Mouse (Mus musculus) megakaryocyte, embryonic 14.5 days (primary cell): ENCODE results near the gene Foxo4. TPM values are rescaled to one million over a fixed set of nuclear protein-coding genes. Genes with fewer than 3 reads are reported as not detected.

Source experiments
- H3K27me3 ChIP-seq: replicated peaks from 2 replicates; pipeline ENCODE3; 2012; ENCODE audit warnings: inconsistent platforms
- H3K36me3 ChIP-seq: replicated peaks from 2 replicates; pipeline ENCODE3; 2012; ENCODE audit warnings: low read length, inconsistent platforms, mixed read lengths
- H3K4me1 ChIP-seq: 2 replicates; pipeline ENCODE4 v1.6.1; 2012; ENCODE audit warnings: inconsistent platforms
- H3K4me3 ChIP-seq: replicated peaks from 2 replicates; pipeline ENCODE3; 2012; ENCODE audit warnings: moderate library complexity, mild to moderate bottlenecking, inconsistent platforms
- H3K9me3 ChIP-seq: 2 replicates; pipeline ENCODE4 v1.6.1; 2012; ENCODE audit warnings: inconsistent platforms
- FLI1 ChIP-seq: IDR thresholded peaks from 2 replicates; pipeline ENCODE4 v1.6.1; 2012; ENCODE audit warnings: low read length, inconsistent platforms, mixed read lengths
- GATA1 ChIP-seq: IDR thresholded peaks from 3 replicates; pipeline ENCODE4 v1.6.1; 2012; ENCODE audit warnings: mixed read lengths, low read length, inconsistent platforms, borderline replicate concordance
- polyA plus RNA-seq: library from polyadenylated mRNA; stranded (reverse); fragments of >175 nt; gene quantifications from 2 replicates; pipeline ENCODE4 v1.2.3, GENCODE M21; 2012; ENCODE audit warnings: low replicate concordance; ENCODE audit not compliant: insufficient read depth

Foxo4 gene
- polyA plus RNA-seq, 1 experiment: 4.0 TPM

DNA sequence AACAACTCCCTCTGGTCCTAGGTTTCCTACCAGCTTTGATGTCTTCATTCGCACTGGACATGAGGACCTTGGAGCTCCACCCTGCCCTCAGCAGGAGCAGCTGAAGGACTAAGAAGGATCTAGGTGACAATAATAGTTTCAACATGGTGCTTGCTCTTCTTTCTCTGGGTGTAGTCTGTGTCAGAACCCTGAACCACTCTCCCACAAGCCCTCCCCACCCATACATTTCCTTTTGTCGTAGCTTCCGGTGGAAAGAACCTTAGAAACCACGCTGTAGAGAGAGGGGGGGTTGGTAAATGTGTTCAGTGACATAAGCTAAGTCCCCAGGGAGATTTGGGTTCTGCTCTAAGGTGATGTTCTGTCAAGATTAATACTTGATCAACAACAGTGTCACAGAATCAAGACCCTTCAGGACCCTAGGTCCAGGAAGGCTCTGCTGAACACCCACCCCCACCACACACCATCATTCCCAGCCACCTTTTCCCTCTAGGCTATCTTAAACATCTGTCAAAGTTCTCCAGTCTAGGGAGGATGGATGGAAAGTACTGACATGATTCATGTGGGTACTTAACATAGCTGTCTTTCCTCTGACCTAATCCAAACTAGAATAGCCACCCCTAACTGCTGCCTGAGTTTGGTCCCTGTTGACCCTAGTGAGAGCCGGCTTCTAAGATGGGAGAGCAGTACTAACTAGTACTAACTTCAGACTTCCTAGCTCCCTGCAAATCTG is 13.9 kb downstream of the Foxo4 start, which contains the start of gene Il2rg:
Il2rg (minus strand) TSS at position 231 of the 730 bp plus-strand sequence.
- Histone ChIP-seq H3K4me3 (peak within 1 kb of the TSS; percentile 88), H3K27me3 (peaks cover 36% of the 10 kb centered on the region)

DNA sequence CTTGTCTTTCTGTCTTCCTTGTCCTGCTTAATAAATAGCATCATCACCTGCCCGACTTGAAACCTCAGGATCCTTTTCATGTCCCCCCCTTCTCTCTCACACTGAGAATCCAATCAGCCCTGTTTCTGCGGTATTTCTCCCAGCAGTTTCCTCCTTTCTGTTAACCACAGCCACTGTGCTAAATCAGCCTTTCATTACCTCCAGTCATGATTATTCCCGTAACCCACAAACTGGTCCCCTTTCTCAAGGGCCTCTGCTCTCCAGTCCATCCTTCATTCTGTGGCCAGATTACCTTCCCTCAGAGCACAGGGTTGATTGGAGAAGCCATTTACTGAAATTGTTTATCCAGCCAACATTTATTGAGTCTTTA is 14.4 kb downstream of the Foxo4 start, which contains the start of gene Gm20489:
Gm20489 (minus strand) TSS at position 269 of the 370 bp plus-strand sequence.
- no peak for TF ChIP-seq FLI1
- TF ChIP-seq GATA1: no peak
- Histone ChIP-seq H3K4me1 (peaks cover 40% of the 10 kb centered on the region), H3K9me3 (no peaks in the 10 kb centered on the region), H3K36me3 (peaks cover 18% of the 10 kb centered on the region), H3K4me3 (peak within 1 kb of the TSS; percentile 88), H3K27me3 (peaks cover 35% of the 10 kb centered on the region)

More for the DNA sequence above, 13.9 kb downstream of the Foxo4 start, which contains the start of gene Il2rg:
- peaks cover 22% of the 10 kb centered on the region for H3K36me3 ChIP-seq
- H3K4me1 ChIP-seq: peaks cover 40% of the 10 kb centered on the region
- no peaks in the 10 kb centered on the region for H3K9me3 ChIP-seq
- TF ChIP-seq GATA1 (no peak), FLI1 (no peak)

DNA sequence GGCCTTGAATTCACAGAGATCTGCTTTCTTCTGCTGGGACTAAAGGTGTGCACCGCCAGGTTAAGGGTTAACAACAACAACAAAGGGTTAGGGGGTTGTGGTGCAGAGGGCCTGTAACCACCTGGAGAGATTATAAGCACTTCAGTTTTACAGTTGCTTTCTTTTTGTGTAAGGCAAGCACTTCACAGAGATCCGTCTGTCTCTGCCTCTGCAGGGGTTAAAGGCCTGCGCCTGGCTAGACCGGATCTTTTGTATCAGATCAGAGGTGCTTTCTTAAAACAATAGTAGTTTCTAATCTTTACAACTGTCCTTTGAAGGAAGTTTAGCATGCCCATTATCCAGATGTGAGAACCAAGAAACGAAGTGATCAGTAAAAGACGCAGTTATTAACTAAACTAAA is 19.1 kb downstream of the Foxo4 start:
- TF ChIP-seq FLI1: no peak
- TF ChIP-seq GATA1: no peak
- Histone ChIP-seq H3K4me3 (peak overlapping the region; percentile 89), H3K4me1 (peaks cover 16% of the 10 kb centered on the region), H3K9me3 (no peaks in the 10 kb centered on the region), H3K27me3 (peaks cover 25% of the 10 kb centered on the region), H3K36me3 (peaks cover 33% of the 10 kb centered on the region)

DNA sequence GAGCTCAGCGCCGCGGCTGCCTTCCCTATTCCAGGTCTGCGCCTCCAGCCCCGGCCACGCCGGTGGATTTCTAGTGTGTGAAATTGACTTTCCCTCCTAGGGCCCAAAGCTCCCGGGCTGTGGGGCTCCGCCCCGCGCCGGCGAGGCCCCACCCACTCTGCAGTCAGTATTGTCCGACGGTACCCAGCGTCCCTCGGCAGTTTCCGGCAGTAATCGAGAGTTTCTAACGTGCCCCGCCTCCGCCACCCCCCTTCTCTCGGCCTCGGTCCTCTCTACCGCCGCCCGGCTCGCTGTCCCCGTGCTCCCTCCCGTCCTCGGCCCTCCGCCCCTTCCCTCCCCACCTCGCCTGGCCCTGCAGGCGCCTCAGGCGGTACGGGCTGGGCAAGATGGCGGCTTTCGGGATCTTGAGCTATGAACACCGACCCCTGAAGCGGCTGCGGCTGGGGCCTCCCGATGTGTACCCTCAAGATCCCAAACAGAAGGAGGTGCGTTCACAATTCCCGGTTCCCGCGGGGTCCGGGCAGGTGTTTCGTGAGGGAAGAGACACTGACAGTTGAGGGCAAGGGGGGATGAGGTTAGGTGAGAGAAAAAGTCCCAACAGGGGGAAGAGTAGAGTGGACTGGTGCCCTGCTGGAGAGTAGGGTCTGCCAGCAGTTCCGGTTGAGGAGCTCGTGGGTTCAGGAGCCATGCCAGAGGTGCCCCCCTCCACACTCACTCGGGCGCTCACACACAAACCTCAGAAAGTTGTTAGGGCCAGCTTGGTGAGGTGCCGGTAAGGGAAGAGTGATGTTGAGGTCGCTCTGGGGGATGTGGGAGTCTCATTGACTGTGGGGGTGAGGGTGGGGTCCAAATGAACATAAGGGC is 19.8 kb downstream of the Foxo4 start, which contains the start of gene Med12:
Med12 (plus strand) TSS at position 156 of the 864 bp plus-strand sequence.
- TF ChIP-seq FLI1 (no peak), GATA1 (no peak)
- H3K27me3 ChIP-seq: peaks cover 20% of the 10 kb centered on the region
- peaks cover 10% of the 10 kb centered on the region for H3K4me1 ChIP-seq
- peak within 1 kb of the TSS; percentile 89 for H3K4me3 ChIP-seq
- peaks cover 40% of the 10 kb centered on the region for H3K36me3 ChIP-seq
- H3K9me3 ChIP-seq: no peaks in the 10 kb centered on the region

DNA sequence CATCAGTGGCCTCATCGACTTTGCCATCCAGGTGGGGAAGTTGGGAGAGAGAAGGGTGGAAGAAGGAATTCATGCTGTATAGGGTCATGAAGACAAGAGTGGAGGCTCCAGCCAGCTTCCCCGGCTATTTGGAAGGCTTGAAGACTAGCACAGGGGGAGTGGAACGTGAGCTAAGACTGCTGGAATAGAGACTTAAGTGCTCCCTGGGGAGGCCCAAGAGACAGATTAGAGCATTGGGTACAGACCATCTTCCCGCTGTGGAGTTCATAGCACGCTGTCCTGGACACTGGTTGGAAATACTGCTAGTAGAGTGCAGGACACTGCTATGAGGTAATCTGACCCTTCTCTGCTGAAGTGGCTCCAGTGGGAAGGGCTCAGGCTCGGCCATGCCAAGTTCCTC is 28.5 kb downstream of the Foxo4 start:
- Histone ChIP-seq H3K36me3 (peaks cover 96% of the 10 kb centered on the region), H3K4me1 (peaks cover 5% of the 10 kb centered on the region), H3K27me3 (peaks cover 38% of the 10 kb centered on the region), H3K4me3 (no peak overlapping the region), H3K9me3 (no peaks in the 10 kb centered on the region)
- TF ChIP-seq FLI1: no peak
- TF ChIP-seq GATA1: no peak

DNA sequence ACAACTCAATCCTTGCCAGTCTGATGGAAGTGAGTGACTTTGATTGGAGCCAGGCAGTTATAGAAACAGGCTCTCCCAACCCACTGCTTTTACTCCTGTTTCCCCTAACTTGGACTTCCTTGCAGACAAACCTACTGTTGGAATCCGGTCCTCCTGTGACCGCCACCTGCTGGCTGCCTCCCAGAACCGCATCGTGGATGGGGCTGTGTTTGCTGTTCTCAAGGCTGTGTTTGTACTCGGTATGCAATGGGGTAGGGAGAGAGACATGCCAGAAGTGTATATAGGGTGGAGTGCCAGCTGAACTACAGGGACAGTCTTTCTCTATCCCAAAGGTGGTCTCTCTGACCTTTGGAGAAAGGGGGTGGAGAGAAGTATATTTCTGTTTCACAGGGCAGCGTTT is 31.2 kb downstream of the Foxo4 start:
- H3K4me1 ChIP-seq: peaks cover 12% of the 10 kb centered on the region

DNA sequence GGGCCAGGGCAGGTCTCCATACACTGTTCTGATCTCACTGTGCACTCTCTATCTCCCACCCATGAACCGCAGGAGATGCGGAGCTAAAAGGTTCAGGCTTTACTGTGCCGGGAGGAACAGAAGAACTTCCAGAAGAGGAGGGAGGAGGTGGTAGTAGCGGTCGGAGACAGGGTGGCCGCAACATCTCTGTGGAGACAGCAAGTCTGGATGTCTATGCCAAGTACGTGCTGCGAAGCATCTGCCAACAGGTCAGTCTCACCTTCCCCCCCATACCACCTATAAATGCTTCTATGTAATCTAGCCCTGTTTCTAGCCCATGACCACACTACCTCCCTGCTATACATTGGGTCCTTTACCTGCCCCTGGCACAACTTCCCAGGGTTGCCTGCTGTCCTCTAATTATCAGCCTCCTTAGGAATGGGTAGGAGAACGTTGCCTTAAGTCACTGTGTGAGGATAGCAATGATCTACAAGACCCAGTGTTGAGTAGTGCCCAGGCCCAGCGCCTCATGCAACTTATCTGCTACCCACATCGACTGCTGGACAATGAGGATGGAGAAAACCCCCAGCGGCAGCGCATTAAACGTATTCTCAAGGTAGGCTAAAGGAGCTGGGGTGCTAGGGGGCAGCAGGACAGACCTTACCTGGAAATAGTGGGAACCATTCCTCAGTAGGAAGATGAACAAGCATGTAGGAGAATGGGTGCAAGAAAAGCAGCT is 31.8 kb downstream of the Foxo4 start:
- no peaks in the 10 kb centered on the region for H3K9me3 ChIP-seq
- peaks cover 12% of the 10 kb centered on the region for H3K4me1 ChIP-seq
- no peak for TF ChIP-seq FLI1
- TF ChIP-seq GATA1: no peak
- H3K36me3 ChIP-seq: peaks cover 99% of the 10 kb centered on the region
- no peak overlapping the region for H3K4me3 ChIP-seq
- peaks cover 50% of the 10 kb centered on the region for H3K27me3 ChIP-seq

More for the DNA sequence above, 31.2 kb downstream of the Foxo4 start:
- no peak for TF ChIP-seq GATA1
- TF ChIP-seq FLI1: no peak
- Histone ChIP-seq H3K27me3 (peaks cover 50% of the 10 kb centered on the region), H3K4me3 (no peak overlapping the region), H3K9me3 (no peaks in the 10 kb centered on the region), H3K36me3 (peaks cover 100% of the 10 kb centered on the region)

DNA sequence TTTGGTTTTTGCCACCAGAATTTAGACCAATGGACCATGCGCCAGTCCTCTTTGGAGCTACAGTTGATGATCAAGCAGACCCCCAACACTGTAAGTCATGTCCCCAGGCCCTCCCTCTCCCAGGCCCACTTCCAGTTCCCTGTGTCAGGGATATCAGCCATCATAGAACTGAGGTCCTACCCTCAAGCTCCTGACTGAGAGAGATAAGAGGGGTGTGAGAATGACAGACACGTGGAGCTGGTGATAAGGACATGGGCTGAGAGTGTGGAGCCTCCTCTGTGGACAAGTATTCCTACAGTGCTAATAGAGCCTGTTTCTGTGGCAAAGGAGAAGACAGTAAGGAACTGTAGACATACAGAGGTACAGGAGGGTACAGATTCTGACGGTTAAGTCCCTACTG is 33.2 kb downstream of the Foxo4 start:
- no peak overlapping the region for H3K4me3 ChIP-seq
- H3K27me3 ChIP-seq: peaks cover 44% of the 10 kb centered on the region
- H3K9me3 ChIP-seq: no peaks in the 10 kb centered on the region
- TF ChIP-seq GATA1: no peak
- no peak for TF ChIP-seq FLI1
- peaks cover 12% of the 10 kb centered on the region for H3K4me1 ChIP-seq
- H3K36me3 ChIP-seq: peaks cover 99% of the 10 kb centered on the region

DNA sequence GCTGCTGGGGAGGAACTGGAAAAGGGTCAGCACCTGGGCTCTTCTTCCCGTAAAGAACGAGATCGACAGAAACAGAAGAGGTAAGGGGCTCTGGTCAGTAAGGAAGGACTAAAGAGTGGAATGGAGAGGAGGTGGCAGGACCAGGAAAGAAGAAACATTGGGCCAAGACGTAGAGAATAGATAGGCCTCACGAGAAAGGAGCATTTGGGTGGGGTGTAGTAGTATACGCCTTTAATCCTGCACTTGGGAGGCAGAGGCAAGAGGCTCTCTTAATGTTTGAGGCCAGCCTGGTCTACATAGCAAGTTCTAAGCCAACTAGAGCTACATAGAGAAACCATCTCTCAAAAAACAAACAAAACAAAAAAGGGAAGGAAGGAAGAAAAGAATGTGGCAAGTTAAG is 34.1 kb downstream of the Foxo4 start:
- Histone ChIP-seq H3K36me3 (peaks cover 99% of the 10 kb centered on the region), H3K27me3 (peaks cover 42% of the 10 kb centered on the region), H3K9me3 (no peaks in the 10 kb centered on the region), H3K4me1 (peaks cover 12% of the 10 kb centered on the region), H3K4me3 (no peak overlapping the region)
- TF ChIP-seq GATA1: no peak
- TF ChIP-seq FLI1: no peak
